Mouse (Mus musculus): ENCODE measurements at regions not wholly inside any gene's neighbourhood (a gene's known extent, or its start where the extent isn't known, plus 50 kb on each side); places are given as distances from the start of the nearest gene placed in this dataset.

DNA sequence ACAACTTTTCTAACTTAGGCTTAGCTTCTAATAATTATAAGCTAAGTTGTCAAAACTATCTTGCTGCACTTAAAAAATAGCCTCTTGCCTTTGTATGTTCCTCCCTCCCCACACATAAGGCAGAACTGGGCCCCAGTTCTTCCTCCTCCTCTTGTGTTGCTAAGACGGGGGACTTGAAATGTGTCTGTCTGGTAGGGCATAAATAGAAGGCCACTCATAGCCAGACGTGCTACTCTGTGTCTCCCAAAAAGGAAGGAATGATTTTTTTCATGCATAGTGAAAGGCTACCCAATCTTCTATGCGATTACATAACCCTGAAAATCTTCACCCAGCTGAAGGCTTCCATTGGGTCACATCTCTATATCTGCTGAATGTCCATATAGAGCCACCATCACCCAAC is 183.5 kb downstream of the Hsfy2 start:
- DNase-seq (ENCODE audit: low spot score), result no peak
- Histone ChIP-seq H3K4me3 (ENCODE audit: low read depth, low read length) (no peak overlapping the region), H3K9me3 (ENCODE audit: control insufficient read depth, low read length) (no peaks in the 10 kb centered on the region), H3K4me1 (ENCODE audit: control insufficient read depth, insufficient read depth, low read length) (no peaks in the 10 kb centered on the region), H3K27ac (replicated peaks; ENCODE audit: low read depth, low read length) (no peak overlapping the region), H3K27me3 (replicated peaks; ENCODE audit: control insufficient read depth, insufficient read depth, low read length) (no peaks in the 10 kb centered on the region), H3K36me3 (ENCODE audit: control insufficient read depth, insufficient read depth, low read length) (no peaks in the 10 kb centered on the region), H3K4me2 (ENCODE audit: low read depth, low read length) (no peak overlapping the region), H3K9ac (ENCODE audit: low read depth, low read length) (no peak overlapping the region)
- no peak for ATAC-seq (ENCODE audit: low read depth)
- WGBS, result 88% methylated on average over 3 of the region's 3 CpGs

DNA sequence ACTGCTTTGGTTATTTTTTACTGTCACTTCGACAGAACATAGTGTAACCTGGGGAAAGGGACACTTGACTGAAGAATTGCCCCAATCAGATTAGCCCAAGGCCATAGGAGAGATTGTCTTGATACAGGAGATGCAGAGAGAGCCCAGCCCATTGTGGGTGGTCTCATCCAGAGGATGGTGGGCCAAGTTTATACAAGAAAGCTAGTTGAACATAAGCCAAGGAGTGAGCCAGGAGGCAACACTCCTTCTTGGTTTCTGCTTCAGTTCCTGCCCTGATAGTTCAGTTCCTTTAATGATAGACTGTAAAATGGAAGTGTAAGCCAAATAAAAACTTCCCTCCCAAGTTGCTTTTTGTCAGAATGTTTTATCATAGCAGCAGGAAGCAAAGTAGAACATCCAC is 194.4 kb downstream of the Hsfy2 start:
- Histone ChIP-seq H3K4me3 (ENCODE audit: low read depth, low read length) (no peak overlapping the region), H3K9ac (ENCODE audit: low read depth, low read length) (no peak overlapping the region), H3K4me1 (ENCODE audit: control insufficient read depth, insufficient read depth, low read length) (no peaks in the 10 kb centered on the region), H3K27ac (replicated peaks; ENCODE audit: low read depth, low read length) (no peak overlapping the region), H3K36me3 (ENCODE audit: control insufficient read depth, insufficient read depth, low read length) (no peaks in the 10 kb centered on the region), H3K27me3 (replicated peaks; ENCODE audit: control insufficient read depth, insufficient read depth, low read length) (no peaks in the 10 kb centered on the region), H3K9me3 (ENCODE audit: control insufficient read depth, low read length) (no peaks in the 10 kb centered on the region), H3K4me2 (ENCODE audit: low read depth, low read length) (no peak overlapping the region)
- 74% methylated on average over 1 of the region's 1 CpGs for WGBS
- DNase-seq (ENCODE audit: low spot score), result no peak
- no peak for ATAC-seq (ENCODE audit: low read depth)

DNA sequence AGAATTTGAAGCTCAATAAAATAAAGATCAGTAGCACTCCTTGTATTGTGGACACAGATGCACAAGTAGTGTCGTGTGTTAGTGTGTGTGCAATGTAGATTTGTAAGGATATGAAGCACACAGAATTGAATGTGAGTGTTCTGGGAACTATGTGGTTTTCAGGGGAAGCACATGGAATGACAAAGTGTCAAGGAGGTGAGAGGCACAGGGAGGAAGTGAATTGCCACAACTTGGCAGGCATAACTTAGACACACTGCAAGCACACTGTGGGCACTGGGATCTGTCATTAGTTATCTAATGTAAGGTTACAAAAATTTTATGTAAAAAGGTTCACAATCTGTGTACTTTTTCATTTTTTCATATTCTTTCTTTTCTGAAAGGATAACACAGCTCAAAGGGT is 230.4 kb downstream of the Hsfy2 start:
- 81% methylated on average over 1 of the region's 1 CpGs for WGBS
- DNase-seq (ENCODE audit: low spot score) (no peak), ATAC-seq (ENCODE audit: low read depth) (no peak)
- Histone ChIP-seq H3K27me3 (replicated peaks; ENCODE audit: control insufficient read depth, insufficient read depth, low read length) (no peaks in the 10 kb centered on the region), H3K9ac (ENCODE audit: low read depth, low read length) (no peak overlapping the region), H3K36me3 (ENCODE audit: control insufficient read depth, insufficient read depth, low read length) (no peaks in the 10 kb centered on the region), H3K4me3 (ENCODE audit: low read depth, low read length) (no peak overlapping the region), H3K27ac (replicated peaks; ENCODE audit: low read depth, low read length) (no peak overlapping the region), H3K4me2 (ENCODE audit: low read depth, low read length) (no peak overlapping the region), H3K9me3 (ENCODE audit: control insufficient read depth, low read length) (no peaks in the 10 kb centered on the region), H3K4me1 (ENCODE audit: control insufficient read depth, insufficient read depth, low read length) (no peaks in the 10 kb centered on the region)

DNA sequence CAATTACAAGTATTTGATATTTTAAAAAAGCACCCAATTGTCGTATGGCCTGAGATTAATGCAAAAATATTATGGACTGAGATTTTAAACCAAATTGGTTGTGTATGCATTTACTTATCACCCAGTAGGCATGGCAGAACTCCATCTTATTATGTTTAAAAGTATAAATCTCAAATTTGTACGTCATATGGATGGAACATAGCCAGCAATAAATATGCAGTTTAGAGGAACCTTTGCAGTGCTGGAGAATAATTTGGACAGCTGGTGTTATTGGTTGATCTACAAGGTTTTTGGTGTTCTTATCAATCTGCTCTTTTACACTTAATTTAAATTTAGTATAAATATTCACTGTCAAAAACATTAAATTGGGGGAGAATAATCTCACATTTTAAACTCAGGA is 233.9 kb downstream of the Hsfy2 start:
- Histone ChIP-seq H3K9me3 (ENCODE audit: control insufficient read depth, low read length) (no peaks in the 10 kb centered on the region), H3K9ac (ENCODE audit: low read depth, low read length) (no peak overlapping the region), H3K4me2 (ENCODE audit: low read depth, low read length) (no peak overlapping the region), H3K36me3 (ENCODE audit: control insufficient read depth, insufficient read depth, low read length) (no peaks in the 10 kb centered on the region), H3K4me1 (ENCODE audit: control insufficient read depth, insufficient read depth, low read length) (no peaks in the 10 kb centered on the region), H3K4me3 (ENCODE audit: low read depth, low read length) (no peak overlapping the region), H3K27ac (replicated peaks; ENCODE audit: low read depth, low read length) (no peak overlapping the region), H3K27me3 (replicated peaks; ENCODE audit: control insufficient read depth, insufficient read depth, low read length) (no peaks in the 10 kb centered on the region)
- WGBS, result 73% methylated on average over 2 of the region's 2 CpGs
- DNase-seq (ENCODE audit: low spot score), result no peak
- no peak for ATAC-seq (ENCODE audit: low read depth)

DNA sequence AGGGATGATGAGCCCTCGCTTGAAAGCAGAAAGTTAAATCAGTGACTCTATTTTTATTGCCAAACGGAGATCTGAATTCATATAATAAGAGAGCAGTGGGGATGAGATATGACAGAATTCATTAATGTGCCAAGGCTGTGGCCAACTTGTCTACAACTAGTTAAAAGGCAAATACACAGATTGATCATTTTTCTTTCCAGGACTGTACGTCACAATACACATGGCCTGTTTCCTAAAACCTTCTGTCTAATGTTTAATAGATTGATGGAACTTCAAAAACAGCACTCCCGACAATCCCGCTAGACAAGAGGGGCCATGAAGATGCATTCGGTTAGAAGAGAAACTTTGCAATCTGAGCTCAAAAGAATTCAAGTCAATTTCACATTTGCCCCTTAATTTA is 241.4 kb downstream of the Hsfy2 start:
- no peak overlapping the region for H3K4me2 ChIP-seq (ENCODE audit: low read depth, low read length)
- no peak overlapping the region for H3K4me3 ChIP-seq (ENCODE audit: low read depth, low read length)
- H3K9ac ChIP-seq (ENCODE audit: low read depth, low read length), result no peak overlapping the region
- no peaks in the 10 kb centered on the region for H3K9me3 ChIP-seq (ENCODE audit: control insufficient read depth, low read length)
- no peak for DNase-seq (ENCODE audit: low spot score)
- H3K27ac ChIP-seq (replicated peaks; ENCODE audit: low read depth, low read length), result no peak overlapping the region
- H3K36me3 ChIP-seq (ENCODE audit: control insufficient read depth, insufficient read depth, low read length), result no peaks in the 10 kb centered on the region
- H3K4me1 ChIP-seq (ENCODE audit: control insufficient read depth, insufficient read depth, low read length), result no peaks in the 10 kb centered on the region
- H3K27me3 ChIP-seq (replicated peaks; ENCODE audit: control insufficient read depth, insufficient read depth, low read length), result no peaks in the 10 kb centered on the region
- WGBS, result 63% methylated on average over 6 of the region's 6 CpGs
- no peak for ATAC-seq (ENCODE audit: low read depth)

DNA sequence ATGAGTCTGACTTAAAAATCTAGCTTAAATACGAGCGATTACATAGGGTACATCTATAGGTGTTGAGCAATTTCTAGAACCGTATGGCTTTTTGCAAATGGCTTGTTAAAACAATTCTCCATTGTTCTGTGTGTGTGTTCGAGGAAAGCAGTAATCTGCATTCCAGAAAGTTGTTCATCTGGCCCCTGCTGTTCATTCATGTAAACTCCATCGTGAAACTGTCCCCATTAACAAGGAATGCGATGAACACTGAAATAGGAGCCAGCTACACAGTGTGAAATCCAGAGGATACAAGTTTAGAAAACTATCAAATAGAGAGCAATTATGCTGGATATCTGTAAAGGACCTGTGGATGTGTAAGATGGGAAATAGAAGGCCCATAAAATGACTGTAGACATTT is 250.1 kb downstream of the Hsfy2 start:
- WGBS, result 45% methylated on average over 6 of the region's 6 CpGs
- H3K4me1 ChIP-seq (ENCODE audit: control insufficient read depth, insufficient read depth, low read length), result no peaks in the 10 kb centered on the region
- no peak overlapping the region for H3K9ac ChIP-seq (ENCODE audit: low read depth, low read length)
- ATAC-seq (ENCODE audit: low read depth) (0 out of 2 replicates have a peak, but pooled peaks have one; percentile 37), DNase-seq (ENCODE audit: low spot score) (no peak)
- H3K27ac ChIP-seq (replicated peaks; ENCODE audit: low read depth, low read length), result no peak overlapping the region
- no peaks in the 10 kb centered on the region for H3K36me3 ChIP-seq (ENCODE audit: control insufficient read depth, insufficient read depth, low read length)
- no peak overlapping the region for H3K4me2 ChIP-seq (ENCODE audit: low read depth, low read length)
- H3K4me3 ChIP-seq (ENCODE audit: low read depth, low read length), result no peak overlapping the region
- H3K9me3 ChIP-seq (ENCODE audit: control insufficient read depth, low read length), result no peaks in the 10 kb centered on the region
- H3K27me3 ChIP-seq (replicated peaks; ENCODE audit: control insufficient read depth, insufficient read depth, low read length), result no peaks in the 10 kb centered on the region

DNA sequence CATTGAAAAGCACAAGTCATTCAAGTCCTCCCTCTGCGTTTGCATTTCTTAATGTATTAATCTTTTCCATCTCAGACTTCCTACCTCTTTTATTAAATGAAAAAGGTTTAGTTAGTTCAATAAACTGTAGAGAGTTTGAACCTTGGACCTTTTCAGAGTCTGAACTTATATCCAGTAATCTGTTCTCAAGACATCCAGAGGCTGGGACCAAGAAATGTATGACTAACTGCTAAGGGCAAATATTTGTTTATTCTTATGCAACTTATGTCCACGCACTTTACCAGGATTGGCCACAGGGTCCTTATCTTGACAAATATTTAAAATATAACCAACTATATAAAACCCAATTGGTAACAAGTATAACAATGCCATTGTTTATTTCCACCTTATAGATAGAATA is 270.9 kb downstream of the Hsfy2 start:
- no peak overlapping the region for H3K4me3 ChIP-seq (ENCODE audit: low read depth, low read length)
- H3K9me3 ChIP-seq (ENCODE audit: control insufficient read depth, low read length), result no peaks in the 10 kb centered on the region
- H3K36me3 ChIP-seq (ENCODE audit: control insufficient read depth, insufficient read depth, low read length), result no peaks in the 10 kb centered on the region
- H3K4me1 ChIP-seq (ENCODE audit: control insufficient read depth, insufficient read depth, low read length), result no peaks in the 10 kb centered on the region
- DNase-seq (ENCODE audit: low spot score) (no peak), ATAC-seq (ENCODE audit: low read depth) (no peak)
- no peak overlapping the region for H3K4me2 ChIP-seq (ENCODE audit: low read depth, low read length)
- no peaks in the 10 kb centered on the region for H3K27me3 ChIP-seq (replicated peaks; ENCODE audit: control insufficient read depth, insufficient read depth, low read length)
- WGBS, result 82% methylated on average over 2 of the region's 2 CpGs
- H3K27ac ChIP-seq (replicated peaks; ENCODE audit: low read depth, low read length), result no peak overlapping the region
- no peak overlapping the region for H3K9ac ChIP-seq (ENCODE audit: low read depth, low read length)

DNA sequence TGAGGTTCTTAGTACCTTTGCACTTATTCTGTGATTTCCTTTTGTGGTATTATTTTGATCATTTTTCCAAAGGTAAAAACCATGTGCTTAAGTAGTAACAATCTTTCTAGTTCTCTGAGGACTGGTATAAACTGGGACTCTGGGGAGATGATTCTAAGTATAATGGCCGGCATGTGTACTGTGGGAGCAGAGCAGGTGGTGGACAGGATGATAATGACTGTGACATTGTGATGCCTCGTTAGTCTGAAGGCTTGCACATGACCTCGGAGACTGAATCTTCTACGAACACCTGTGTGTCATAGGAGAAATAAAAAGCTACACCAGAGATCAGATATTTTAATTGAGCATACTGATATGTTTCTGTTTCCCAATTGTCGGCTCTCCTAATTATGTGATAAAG is 276.4 kb downstream of the Hsfy2 start:
- no peak overlapping the region for H3K4me2 ChIP-seq (ENCODE audit: low read depth, low read length)
- no peak overlapping the region for H3K9ac ChIP-seq (ENCODE audit: low read depth, low read length)
- H3K27me3 ChIP-seq (replicated peaks; ENCODE audit: control insufficient read depth, insufficient read depth, low read length), result no peaks in the 10 kb centered on the region
- no peak overlapping the region for H3K27ac ChIP-seq (replicated peaks; ENCODE audit: low read depth, low read length)
- no peak for DNase-seq (ENCODE audit: low spot score)
- no peaks in the 10 kb centered on the region for H3K9me3 ChIP-seq (ENCODE audit: control insufficient read depth, low read length)
- H3K4me1 ChIP-seq (ENCODE audit: control insufficient read depth, insufficient read depth, low read length), result no peaks in the 10 kb centered on the region
- H3K36me3 ChIP-seq (ENCODE audit: control insufficient read depth, insufficient read depth, low read length), result no peaks in the 10 kb centered on the region
- ATAC-seq (ENCODE audit: low read depth), result peak; percentile 67; the same call in 1 of the 2 replicates
- WGBS, result 66% methylated on average over 5 of the region's 5 CpGs
- H3K4me3 ChIP-seq (ENCODE audit: low read depth, low read length), result no peak overlapping the region

DNA sequence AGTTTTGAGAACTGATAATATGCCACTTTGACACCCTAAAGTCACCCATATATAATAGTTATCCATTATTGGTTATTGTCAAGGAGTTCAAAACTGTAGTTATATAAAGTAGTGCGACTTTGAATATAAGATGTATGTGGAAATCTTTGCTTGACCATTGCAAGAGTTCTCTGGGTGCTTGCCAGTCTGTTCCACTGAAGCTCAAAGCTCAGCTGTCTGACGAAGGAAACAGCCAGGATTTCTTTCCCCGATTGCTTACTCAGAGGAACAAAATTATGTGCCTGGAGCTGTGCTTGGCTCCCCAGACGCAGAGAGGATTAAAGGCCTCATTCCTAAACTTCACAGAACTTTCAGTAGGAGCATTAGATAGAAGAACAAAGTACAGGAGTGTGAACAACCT is 290.6 kb downstream of the Hsfy2 start:
- Histone ChIP-seq H3K27me3 (replicated peaks; ENCODE audit: control insufficient read depth, insufficient read depth, low read length) (no peaks in the 10 kb centered on the region), H3K9me3 (ENCODE audit: control insufficient read depth, low read length) (no peaks in the 10 kb centered on the region), H3K4me2 (ENCODE audit: low read depth, low read length) (no peak overlapping the region), H3K27ac (replicated peaks; ENCODE audit: low read depth, low read length) (no peak overlapping the region), H3K36me3 (ENCODE audit: control insufficient read depth, insufficient read depth, low read length) (no peaks in the 10 kb centered on the region), H3K9ac (ENCODE audit: low read depth, low read length) (no peak overlapping the region), H3K4me1 (ENCODE audit: control insufficient read depth, insufficient read depth, low read length) (no peaks in the 10 kb centered on the region), H3K4me3 (ENCODE audit: low read depth, low read length) (no peak overlapping the region)
- ATAC-seq (ENCODE audit: low read depth) (no peak), DNase-seq (ENCODE audit: low spot score) (no peak)
- 49% methylated on average over 4 of the region's 4 CpGs for WGBS

All from embryonic facial prominence, embryonic 14.5 days (tissue).